Mouse (Mus musculus) adrenal gland, adult 8-10 months (tissue): Measurements from ENCODE around the gene Psmc3ip. TPM values are rescaled to one million over a fixed set of nuclear protein-coding genes. Genes with fewer than 3 reads are reported as not detected.

ENCODE experiments used
- DNase-seq: peaks from one replicate; pipeline ENCODE4 v3.0.0; 2022
- total RNA-seq, 4 experiments: library from RNA; stranded (reverse); gene quantifications; 2 replicates each; pipeline ENCODE4 v1.2.4; 2022

Gene Psmc3ip
- total RNA-seq, 4 experiments from 2014 or later = 3.6 to 5.9 (median 4.2) TPM

DNA sequence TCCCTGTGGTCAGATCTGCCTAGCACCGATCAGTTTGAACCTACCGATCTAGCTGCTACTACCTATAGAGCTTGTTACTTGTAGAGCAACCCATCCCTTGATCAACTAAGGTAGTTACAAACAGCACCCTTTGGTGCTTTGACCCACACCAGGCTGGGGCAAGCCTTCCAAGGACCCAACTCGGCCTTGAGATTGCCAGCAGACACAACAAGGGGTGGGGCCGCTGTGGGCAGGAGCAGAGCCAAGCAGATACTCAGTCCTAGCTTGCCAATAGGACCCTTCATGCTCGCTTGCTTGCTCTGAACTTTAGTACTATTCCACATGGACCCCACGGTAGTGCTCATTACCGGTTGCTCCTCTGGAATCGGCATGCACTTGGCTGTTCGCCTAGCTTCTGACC is 17.1 kb downstream of the Psmc3ip start, which contains the start of gene Hsd17b1:
Gene Hsd17b1 (plus strand): TSS at position 291 of the 400 bp plus-strand sequence.
- peak; percentile 19 for DNase-seq

DNA sequence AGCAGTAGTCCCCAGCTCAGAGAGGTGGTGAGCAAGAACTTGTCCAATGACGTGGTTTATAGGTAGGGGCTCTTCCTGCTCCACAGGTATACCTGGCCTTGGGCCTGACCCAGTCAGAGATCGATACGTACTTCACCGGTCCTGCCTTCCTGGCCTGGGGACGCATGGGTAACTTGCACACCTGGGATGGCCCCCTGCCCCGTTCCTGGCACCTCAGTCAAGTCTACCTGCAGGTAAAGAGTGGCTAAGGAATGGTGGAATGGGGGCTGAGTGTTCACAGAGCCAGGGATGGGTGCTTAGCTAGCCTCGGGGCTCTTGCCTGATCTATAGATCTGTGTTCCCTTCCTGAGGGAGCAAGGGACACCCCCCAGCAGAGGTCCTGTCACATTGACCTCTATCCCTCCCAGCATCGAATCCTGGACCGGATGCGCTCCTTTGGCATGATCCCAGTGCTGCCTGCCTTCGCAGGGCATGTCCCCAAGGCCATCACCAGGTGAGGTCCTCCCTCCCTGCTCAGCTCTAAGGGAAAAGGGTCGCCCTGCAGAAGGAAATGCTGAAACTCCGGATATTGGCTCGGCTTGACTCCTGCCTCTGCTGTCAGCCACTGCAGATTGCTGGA is 23.3 kb downstream of the Psmc3ip start:
- DNase-seq = peak; percentile 12

DNA sequence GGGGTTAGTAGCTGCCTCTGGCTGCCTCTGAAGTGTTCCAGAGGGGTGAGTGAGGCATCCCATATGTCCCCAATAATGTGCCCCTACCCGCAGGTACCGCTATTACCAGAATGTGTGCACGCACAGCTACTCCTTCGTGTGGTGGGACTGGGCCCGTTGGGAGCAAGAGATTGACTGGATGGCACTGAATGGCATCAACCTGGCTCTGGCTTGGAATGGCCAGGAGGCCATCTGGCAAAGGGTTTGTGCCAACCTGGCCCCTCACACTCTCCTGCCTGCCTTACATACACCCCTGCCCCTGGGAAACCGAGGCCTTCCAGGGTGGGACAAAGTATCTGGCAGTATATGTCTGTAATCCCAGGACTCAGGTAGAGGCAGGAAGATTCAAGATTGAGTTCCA is 24.2 kb downstream of the Psmc3ip start:
- DNase-seq = no peak

DNA sequence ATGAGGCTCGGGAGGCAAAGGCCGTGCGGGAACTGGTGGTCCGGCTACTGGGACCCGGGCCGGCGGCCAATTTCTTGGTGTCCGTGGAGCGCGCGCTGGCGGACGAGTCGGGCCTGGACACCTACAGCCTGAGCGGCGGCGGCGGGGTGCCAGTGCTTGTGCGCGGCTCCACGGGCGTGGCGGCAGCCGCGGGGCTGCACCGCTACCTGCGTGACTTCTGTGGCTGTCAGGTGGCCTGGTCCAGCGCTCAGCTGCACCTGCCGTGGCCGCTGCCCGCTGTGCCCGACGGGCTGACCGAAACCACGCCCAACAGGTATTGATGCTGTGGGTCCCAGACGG is 25.1 kb downstream of the Psmc3ip start:
- no peak for DNase-seq

DNA sequence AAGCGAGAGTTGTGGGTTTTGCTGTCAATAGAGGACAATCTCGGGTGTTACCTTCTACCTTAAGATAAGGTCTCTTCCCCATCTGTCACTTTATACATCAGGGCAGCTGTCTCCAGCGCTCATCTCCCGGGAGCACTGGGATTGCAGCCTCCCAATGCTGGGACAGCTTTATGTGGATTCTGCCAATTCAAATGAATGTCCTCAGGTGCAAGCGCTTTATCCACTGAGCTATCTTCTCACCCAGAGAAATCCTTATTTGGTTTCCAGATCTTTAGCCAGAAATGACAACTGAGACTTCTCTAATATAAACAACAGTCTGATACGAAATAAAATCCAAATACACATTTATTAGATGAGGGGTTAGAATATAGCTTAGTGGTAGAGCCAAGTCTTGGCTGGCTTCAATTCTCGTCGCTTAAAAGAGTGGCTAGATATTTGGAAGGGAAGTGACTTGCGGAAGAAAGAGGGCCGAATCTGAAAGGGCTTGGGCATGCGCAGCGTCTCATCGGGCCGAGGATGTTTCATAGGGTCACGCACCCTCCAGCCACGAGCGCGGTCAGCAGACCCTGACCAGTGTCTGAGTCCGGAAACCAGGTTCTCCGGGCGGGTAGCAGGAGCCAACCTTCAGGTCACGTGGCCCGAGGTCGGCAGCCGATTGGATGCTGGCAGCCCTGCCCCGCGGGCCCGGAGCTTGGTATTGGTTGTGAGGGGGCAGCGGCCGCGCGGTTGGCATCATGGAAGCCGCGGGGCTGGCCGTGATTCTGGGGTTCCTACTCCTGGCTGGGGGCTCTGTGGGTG is 25.6 kb downstream of the Psmc3ip start, which contains the start of gene Naglu:
Gene Naglu (plus strand): TSS at position 622 of the 798 bp plus-strand sequence.
- peak; percentile 96 for DNase-seq

DNA sequence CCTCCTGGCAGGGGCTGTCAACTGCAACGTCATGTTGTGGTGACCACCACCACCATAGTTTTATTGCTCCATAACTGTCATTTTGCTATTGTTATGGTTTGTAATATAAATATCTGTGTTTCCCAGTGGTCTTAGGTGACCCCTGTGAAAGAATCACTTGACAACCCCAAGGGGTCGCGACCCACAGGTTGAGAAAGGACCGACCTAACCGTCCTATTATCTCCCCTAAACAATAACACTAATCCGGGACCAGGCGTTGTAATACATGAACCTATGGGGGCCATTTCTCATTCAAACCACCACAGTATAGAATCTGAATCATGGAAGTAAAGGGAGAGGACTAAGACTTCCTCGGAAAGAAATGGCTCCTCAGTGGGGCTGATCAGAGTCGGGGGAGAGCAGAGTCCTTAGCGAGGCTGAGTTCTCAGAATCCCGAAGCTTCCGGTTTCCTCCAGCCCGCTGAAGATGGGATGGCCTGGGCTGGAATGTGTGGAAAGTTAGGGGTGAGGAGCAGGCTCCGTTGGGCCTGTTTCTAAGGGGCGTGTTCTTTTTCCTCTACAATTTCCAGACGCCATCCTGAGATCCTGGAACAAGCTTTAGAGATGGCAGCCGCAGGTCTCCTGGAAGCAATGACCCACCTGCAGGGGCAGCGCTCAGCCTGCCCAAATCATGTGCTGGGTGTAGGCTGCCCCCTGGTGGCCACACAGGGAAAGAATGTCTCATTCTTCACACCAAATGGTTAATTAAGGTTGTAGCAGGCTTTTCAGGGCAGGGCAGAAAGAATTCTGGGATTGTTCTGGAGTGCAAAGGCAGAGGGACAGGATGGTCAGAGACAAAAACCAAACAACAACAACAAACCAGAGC is 28.5 kb downstream of the Psmc3ip start:
- peak; percentile 71 for DNase-seq

DNA sequence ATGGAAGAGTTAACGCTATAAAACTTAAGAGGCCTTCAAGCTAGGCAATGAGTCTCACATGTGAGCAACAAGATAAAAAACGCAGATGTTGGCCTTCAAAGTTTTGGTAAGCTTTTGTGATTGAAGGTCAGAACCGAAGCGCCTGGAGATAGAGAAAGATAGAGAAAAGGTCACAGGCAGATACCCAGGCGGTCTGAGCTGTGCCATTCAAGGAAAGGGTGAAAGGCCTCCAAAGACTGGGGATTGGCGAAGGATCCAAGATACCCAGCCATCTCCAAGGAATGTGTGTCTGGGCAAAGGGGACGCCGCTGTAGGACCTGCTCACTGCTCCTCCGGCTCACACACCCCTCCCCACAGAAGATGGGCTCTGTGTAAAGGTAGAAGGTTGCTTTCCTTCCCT is 30.2 kb downstream of the Psmc3ip start:
- DNase-seq = peak; percentile 68

DNA sequence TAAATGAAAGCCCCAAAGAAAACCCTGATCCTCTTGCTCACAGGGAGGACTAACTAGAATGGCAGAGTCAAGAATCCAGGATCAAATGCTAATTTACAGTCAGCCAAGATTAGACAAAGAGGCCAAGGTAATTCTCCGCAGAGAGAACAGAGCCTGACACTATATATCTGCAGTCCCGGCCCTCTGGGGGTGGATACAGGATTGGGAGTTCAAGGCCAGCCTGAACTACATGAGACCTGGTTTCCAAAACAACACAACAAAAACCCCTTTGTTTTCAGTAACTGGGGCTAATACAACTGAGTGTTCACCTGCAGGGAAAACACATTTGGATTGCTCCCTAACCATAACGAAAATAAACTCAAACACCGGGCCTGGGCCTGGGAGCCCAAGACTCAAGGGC is 30.8 kb downstream of the Psmc3ip start:
- peak; percentile 35 for DNase-seq

DNA sequence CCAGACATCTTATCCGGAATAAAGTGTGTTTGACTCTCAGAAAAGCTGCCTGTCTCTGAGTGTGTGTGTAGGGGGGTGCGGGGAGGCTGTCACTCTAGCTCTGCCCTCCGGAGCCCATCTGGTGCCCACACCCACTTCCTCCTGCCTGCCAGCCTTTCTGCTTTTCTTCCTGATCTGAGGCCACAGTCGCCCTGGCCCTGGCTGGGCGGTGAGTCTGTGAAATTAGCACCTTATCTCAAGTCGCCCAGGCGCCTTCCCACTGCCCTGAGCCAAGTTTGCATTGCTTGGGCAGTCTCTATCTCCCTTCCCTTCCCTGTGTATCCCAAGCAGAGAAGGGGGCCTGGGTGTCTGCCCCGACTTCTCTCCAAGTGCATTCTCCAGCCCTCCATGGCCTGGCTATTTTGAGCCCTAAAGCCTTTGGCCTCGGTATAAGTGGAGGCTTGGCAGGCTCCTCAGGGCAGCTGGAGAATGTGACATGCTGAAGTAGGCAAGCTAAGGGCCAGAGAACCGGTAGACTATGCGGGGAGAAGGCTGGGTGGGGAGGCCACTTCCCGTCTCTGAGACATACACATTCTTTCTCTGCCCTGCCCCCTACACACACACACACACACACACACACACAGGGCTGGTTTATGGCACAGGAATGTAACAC is 31.4 kb downstream of the Psmc3ip start:
- DNase-seq = peak; percentile 58

DNA sequence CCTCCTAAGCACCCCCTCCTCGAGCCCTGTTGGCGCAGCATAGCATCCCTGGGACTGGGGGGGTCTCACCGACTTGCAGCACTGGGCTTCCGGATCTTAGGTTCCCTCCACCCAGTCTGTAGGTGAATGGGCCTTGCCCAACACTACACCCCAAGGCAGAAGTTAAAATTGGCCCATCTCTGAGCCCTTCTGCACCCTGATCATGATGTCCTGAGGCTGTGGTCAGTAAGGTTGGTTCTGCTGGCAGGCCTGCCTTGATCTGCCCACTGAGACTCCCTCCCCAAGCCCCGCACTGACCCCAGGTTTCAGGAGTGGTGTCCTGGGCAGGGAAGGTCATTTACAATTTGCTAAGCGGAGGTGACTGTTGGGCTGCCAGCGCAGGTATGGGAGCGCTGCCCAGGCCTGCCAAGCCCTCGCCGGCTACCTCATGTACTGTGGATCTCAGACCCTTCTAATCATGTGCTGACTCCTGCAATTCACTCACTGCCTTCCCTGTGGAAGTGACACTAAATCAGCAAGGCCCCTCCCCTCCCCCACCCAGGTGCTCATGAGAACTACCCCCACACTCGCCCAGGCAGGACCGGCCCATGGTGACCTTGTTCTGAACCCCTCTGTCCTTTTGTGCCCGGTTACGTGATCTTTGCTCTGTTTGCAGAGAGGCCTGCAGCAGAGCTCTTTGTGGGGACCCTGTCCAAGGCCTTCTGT is 32.1 kb downstream of the Psmc3ip start:
- peak; percentile 15 for DNase-seq

DNA sequence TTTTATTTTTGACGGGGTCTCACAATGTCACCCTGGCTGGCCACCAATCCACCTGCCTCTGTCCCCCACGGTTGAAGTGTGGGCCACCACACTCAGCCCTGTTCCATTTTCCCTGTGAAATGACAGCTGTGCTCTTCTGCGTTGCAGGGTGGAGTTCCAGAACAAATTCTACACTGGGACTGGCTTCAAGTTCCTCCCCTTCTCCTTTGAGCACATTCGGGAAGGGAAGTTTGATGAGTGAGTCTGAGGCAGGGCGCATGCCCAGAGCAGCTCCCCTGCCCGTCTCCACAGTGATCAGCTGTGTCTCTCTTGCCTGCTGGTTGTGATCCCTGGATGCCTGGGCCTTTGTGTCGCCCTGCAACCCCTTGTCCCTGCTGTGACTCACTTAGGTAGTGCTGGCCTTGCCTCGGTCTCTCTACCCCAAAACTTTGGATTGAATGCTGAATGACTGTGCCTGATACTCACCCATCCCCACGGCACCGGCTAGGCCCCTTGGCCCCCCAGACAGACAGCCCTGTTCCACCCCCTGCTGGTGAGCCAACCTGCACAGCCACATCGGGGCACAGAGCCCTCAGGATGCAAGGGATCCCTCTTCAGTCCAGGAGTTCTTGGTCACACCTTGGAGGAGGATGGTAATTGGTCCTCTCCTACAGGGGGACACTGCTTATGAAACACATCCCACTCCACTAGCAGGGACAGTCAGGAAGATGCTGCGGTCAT is 32.9 kb downstream of the Psmc3ip start:
- DNase-seq = peak; percentile 45

DNA sequence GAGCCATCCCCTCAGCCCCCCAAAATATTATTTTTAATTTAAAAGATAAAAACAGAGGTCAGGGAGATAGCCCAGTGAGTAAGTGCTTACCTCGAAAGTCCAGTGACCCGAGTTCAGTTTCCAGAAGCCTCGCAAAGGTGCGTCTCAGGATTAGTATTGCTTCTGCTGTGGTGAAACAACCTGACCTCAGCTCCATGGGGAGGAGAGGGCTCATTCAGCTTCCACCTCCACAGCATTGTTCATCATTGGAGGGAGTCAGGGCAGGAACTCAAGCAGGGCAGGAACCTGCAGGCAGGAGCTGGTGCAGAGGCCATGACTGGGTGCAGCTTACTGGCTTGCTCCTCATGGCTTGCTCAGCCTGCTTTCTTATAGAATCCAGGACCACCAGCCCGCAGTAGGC is 34.2 kb downstream of the Psmc3ip start:
- no peak for DNase-seq

DNA sequence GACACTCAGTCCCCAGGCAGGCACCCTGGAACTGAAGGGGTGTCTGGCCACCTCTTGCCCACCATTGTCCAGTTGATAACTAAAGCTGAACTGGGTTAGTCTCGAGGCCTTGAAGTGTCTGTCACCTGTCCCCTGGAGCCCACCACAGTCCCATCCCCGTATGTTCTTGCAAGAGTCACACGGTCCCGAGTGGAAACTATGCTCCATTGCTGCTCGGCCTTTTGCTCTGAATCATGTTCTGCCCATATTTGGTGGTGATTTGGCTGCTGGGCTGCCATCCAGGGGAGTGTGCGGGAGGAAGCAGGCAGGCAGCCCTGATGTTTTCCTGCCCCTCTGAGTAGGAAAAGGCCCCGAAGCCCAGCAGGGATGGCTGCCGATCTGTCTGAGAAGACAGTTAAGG is 35.1 kb downstream of the Psmc3ip start:
- peak; percentile 79 for DNase-seq

DNA sequence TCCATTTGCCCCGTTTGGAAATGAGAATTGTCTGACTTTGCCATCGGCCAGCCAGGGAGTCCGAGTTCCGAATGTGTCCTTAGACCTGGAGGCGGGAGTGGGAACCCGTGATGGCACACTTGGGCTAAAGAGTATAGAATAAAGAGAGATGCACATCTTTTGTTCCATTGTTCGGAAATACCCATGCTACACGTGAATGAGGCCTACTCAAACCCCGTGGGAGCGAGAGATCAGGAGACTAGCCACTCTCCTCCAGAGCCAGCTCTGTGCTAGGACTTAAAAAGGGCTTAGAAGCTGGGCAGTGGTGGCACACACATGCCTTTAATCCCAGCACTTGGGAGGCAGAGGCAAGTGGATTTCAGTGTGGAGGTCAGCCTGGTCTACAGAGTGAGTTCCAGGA is 35.8 kb downstream of the Psmc3ip start:
- DNase-seq = no peak

DNA sequence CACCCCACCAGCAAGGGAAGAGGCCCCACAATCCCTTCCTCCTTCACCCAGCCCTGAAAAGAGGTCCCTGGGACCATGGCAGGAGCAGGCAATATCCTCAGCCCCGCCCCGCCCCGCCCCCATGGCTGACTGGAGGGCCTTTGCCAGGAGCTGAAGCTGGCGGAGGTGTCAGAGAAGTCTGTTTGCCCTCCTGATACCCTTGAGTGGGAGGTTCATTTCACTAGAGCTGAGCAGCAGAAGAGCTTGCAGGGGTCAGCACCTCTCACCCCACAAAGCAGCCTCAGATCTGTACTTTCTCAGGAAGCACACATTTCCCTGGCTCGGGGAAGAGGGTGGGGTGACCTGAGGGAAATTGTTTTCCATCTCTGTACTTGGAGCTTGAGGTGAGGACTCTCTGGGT is 36.5 kb downstream of the Psmc3ip start:
- DNase-seq = peak; percentile 20

DNA sequence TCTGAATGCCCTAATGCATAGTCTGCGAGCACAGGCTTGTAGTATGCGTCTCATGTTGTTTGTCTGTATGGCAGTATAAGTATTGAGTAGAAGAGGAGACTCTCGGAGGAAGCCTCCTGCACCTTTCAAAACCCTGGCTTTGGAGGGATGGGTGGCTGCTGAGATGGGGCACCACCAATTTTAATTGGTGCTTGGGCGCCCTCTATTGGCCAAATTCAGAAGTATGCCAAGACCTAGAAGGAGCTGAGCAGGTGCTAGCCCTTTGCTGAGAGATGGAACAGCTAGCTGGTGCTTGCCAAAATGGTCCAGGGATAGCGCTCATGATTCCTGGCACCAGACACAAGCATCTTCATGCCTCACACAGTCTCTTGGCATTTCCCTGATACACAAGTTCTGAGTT is 37.4 kb downstream of the Psmc3ip start:
- DNase-seq = peak; percentile 72

DNA sequence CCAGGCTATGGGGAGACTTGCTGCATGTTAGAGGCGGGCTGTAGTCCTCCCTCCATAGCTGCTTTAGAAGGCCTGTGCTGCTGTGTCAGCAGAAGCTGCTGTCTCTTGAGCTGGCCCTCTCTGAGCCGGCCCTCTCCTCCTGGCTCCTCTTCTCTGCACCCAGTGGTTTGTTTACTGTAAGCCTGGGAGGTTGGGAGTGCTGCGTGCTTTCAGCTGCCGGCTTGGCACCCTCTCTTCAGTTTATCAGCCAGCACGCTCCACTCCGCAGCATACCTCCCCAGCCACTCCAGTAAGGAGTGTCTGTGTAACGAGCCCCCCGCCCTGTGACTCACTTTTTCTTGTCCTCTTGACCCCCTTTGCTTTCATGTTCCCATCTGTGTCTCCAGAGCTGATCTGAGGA is 38.4 kb downstream of the Psmc3ip start:
- DNase-seq = peak; percentile 17

DNA sequence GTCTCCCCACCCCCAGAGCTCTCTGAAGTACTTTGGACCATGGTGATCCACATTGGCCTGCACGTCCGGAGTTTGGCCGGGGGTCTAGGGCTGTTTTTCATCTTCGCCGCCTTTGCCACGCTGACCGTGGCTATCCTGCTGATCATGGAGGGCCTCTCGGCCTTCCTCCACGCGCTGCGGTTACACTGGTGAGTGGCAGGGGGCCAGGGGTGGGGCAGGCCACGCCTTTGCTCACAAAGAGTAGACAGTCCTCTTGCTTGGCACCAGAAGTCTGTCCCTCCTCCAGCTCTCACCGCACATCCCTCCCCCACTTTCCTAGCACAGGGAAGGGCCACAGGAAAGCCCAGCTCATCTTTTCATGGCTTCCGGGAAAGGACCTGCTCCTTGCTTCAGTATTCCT is 39.8 kb downstream of the Psmc3ip start:
- DNase-seq = peak; percentile 17

DNA sequence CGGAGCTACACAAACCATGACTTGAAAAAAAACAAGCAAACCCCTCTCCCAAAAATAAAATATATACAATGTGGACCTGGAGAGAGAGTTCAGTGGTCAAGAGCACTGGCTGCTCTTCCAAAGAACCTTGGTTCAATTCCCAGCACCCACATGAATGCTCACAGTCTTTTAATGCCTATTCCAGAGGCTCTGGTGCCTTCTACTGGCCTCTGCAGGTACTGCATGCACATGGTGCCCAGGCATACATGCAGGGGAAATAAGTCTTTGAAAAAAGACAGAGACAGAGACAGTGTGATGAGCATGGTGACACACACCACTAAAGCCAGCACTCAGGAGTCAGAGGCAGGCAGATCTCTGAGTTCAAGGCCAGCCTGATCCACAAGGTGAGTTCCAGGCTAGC is 41.3 kb downstream of the Psmc3ip start:
- no peak for DNase-seq

DNA sequence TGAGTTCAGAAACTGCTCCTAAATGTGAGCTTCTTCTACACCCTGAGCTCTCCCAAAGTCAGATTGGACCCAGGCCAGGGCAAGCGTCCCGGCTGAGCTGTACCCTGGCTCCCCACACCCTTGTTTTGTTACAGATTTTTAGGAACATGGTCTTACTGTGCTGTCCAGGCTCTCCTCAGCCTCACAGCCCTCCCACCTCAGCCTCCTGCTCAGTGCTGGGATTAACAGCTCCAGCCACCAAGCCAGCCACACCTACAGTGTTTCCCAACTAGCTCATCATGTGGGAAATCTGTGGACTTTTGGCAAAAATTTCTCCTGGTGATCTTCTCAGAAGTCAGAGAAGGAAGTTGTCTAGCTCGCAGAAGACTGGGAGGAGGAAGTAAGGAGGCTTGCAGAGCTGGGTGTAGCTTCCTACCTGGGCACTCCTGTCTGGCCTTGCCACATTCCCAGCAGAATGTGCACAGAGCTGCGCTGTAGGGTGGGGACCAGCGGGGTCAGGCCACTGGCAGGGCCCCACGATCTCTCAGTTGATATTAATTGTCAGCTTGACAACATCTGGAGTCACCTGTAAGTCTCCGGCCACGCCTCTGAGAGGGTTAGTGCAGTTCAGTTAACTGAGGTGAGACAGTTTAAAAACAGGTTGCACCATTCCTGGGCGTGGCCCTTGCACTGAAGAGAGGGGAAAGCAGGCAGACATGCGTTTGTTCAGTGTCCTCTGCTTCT is 42.3 kb downstream of the Psmc3ip start:
- DNase-seq = peak; percentile 17

DNA sequence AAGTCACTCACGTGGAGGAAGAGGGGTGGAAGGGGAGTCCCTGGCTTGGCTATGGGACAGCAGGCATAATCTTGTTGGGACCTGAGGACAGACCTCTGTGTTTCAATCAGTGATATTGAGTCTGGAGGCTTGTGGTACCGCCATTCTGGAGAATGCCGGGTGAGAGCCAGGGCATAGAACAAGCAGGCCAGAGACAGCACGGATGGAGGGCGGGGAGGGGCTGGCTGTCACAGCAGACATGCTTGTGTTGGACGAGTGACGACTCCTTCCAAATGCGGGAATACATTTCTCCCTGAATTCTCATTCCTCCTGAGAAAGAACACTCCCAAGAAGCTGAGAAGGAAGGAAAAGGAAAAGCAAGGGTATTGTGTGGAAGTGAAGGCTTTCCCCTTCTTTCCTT is 43.6 kb downstream of the Psmc3ip start:
- DNase-seq = no peak
